Mouse (Mus musculus): ENCODE measurements at regions not wholly inside any gene's neighbourhood (a gene's known extent, or its start where the extent isn't known, plus 50 kb on each side); places are given as distances from the start of the nearest gene placed in this dataset.

- ATAC-seq: no peak
Observed at GRCm38 (mm10) chr6:140258761-140259160, 165.1 kb upstream of the Plekha5 start.

DNA sequence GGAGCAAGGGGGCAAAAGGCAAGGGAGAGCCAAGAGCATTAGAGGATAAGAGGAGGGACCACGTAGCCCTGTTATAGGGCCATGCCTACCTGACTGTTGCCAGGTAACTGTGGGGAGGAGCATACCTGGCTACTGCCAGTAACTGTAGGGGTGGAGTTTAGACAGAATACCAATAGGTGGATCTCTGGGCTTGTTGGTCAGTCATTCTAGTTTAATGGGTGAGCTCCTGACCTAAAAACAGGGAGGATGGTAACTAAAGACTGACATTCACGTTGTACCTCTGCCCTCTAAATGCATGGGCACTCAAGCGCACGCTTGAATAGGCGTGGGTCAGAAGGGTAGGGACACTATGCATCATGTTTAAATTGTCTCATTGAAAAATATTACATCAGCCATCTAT lies 165.8 kb upstream of the Plekha5 start:
- Histone ChIP-seq H3K27me3 (replicated peaks; ENCODE audit: insufficient read depth, low read length) (no peaks in the 10 kb centered on the region), H3K9ac (replicated peaks; ENCODE audit: low read depth) (no peak overlapping the region), H3K27ac (ENCODE audit: low read length) (no peak overlapping the region), H3K9me3 (ENCODE audit: low read length) (no peaks in the 10 kb centered on the region), H3K4me2 (replicated peaks; ENCODE audit: low read depth, low read length) (no peak overlapping the region), H3K4me1 (ENCODE audit: insufficient read depth, low read depth, low read length) (no peaks in the 10 kb centered on the region), H3K36me3 (ENCODE audit: insufficient read depth, low read length) (no peaks in the 10 kb centered on the region), H3K4me3 (ENCODE audit: low read depth, low read length) (no peak overlapping the region)
- ATAC-seq (no peak), DNase-seq (ENCODE audit: low spot score) (no peak)
- TF ChIP-seq CTCF (IDR thresholded peaks at IDR 0.05) (no peak), EP300 (IDR thresholded peaks at IDR 0.05) (no peak)
- 84% methylated on average over 5 of the region's 5 CpGs for WGBS

More at GRCm38 (mm10) chr6:140258761-140259160, 165.1 kb upstream of the Plekha5 start:
- Histone ChIP-seq H3K9me3 (ENCODE audit: low read length) (no peaks in the 10 kb centered on the region), H3K27ac (ENCODE audit: low read length) (no peak overlapping the region), H3K27me3 (replicated peaks; ENCODE audit: insufficient read depth, low read length) (no peaks in the 10 kb centered on the region), H3K36me3 (ENCODE audit: insufficient read depth, low read length) (no peaks in the 10 kb centered on the region), H3K9ac (replicated peaks; ENCODE audit: low read depth) (no peak overlapping the region), H3K4me3 (ENCODE audit: low read depth, low read length) (no peak overlapping the region), H3K4me1 (ENCODE audit: insufficient read depth, low read depth, low read length) (no peaks in the 10 kb centered on the region), H3K4me2 (replicated peaks; ENCODE audit: low read depth, low read length) (no peak overlapping the region)
- DNase-seq (ENCODE audit: low spot score): no peak
- TF ChIP-seq CTCF (IDR thresholded peaks at IDR 0.05): no peak
- no peak for TF ChIP-seq EP300 (IDR thresholded peaks at IDR 0.05)
- WGBS: 91% methylated on average over 3 of the region's 3 CpGs

- WGBS: 82% methylated on average over 4 of the region's 4 CpGs
- H3K9me3 ChIP-seq (ENCODE audit: low read length): no peaks in the 10 kb centered on the region
- no peaks in the 10 kb centered on the region for H3K36me3 ChIP-seq (ENCODE audit: insufficient read depth, low read length)
- no peak for ATAC-seq
- H3K9ac ChIP-seq (replicated peaks; ENCODE audit: low read depth): no peak overlapping the region
- DNase-seq (ENCODE audit: low spot score): no peak
- H3K4me2 ChIP-seq (replicated peaks; ENCODE audit: low read depth, low read length): no peak overlapping the region
- no peak overlapping the region for H3K4me3 ChIP-seq (ENCODE audit: low read depth, low read length)
- no peaks in the 10 kb centered on the region for H3K4me1 ChIP-seq (ENCODE audit: insufficient read depth, low read depth, low read length)
- no peaks in the 10 kb centered on the region for H3K27me3 ChIP-seq (replicated peaks; ENCODE audit: insufficient read depth, low read length)
- TF ChIP-seq EP300 (IDR thresholded peaks at IDR 0.05): no peak
- TF ChIP-seq CTCF (IDR thresholded peaks at IDR 0.05): no peak
- no peak overlapping the region for H3K27ac ChIP-seq (ENCODE audit: low read length)
Observed at GRCm38 (mm10) chr6:140251527-140251926, 172.3 kb upstream of the Plekha5 start.

DNA sequence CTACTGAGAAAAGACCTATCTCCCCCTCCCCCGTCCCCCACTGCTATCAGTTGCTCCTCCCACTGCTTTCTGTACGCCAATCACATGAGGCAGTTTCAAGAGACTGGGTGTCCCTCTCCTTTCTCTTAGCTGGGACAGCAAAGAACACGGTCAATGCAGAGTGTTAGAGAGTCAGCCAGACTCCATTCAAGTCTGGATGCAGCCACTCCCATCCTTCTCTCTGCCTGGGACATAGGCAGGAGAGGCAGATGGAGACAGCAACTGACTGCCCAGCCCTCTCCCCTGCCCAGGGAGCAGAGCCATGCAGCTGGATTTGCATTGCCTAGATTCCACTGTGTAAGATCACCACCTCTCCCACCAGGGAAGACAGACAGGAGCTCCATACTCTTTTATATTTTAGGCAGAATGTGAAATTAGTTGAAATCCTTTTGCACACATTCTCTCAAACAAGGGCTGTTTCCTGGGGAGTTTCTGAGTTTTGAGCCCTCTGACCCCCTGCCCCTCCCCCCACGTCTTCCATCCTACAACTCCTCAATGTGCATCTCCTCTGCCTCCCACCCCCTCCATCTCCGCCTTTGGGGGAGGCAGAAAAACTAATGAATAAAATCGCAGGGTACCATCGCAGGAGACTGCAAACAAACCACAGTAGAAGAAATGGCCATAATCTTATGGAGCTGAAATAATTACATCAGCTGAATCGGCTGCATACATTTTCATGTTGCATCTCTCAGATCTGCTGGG lies 180.3 kb upstream of the Plekha5 start:
- TF ChIP-seq EP300 (IDR thresholded peaks at IDR 0.05): no peak
- no peak for TF ChIP-seq CTCF (IDR thresholded peaks at IDR 0.05)
- no peak overlapping the region for H3K4me2 ChIP-seq (replicated peaks; ENCODE audit: low read depth, low read length)
- no peak for ATAC-seq

DNA sequence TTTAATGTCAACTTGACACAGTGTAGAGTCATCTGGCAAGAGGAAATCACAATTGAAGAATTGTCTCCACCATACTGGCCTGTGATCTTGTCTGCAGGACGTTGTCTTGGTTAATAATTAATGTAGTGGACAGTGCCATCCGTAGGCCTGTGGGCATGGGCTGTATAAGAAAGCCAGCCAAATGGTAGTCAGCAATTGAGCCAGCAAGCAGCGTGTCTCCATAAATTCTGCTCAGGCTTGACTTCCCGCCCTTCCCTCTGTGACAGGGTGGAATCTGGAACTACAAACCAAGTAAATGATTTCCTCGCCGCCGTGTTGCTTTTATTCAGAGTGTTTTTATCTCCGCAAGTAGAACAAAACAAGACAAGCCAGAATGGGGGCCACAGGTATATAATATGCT lies 184.5 kb upstream of the Plekha5 start:
- Histone ChIP-seq H3K36me3 (ENCODE audit: insufficient read depth, low read length) (no peaks in the 10 kb centered on the region), H3K4me2 (replicated peaks; ENCODE audit: low read depth, low read length) (no peak overlapping the region), H3K9ac (replicated peaks; ENCODE audit: low read depth) (no peak overlapping the region), H3K27ac (ENCODE audit: low read length) (no peak overlapping the region), H3K4me1 (ENCODE audit: insufficient read depth, low read depth, low read length) (no peaks in the 10 kb centered on the region), H3K27me3 (replicated peaks; ENCODE audit: insufficient read depth, low read length) (no peaks in the 10 kb centered on the region), H3K4me3 (ENCODE audit: low read depth, low read length) (no peak overlapping the region), H3K9me3 (ENCODE audit: low read length) (no peaks in the 10 kb centered on the region)
- TF ChIP-seq CTCF (IDR thresholded peaks at IDR 0.05) (no peak), EP300 (IDR thresholded peaks at IDR 0.05) (no peak)
- ATAC-seq: no peak
- DNase-seq (ENCODE audit: low spot score): no peak
- 79% methylated on average over 8 of the region's 8 CpGs for WGBS

More for the DNA sequence above, 180.3 kb upstream of the Plekha5 start:
- Histone ChIP-seq H3K27ac (ENCODE audit: low read length) (no peak overlapping the region), H3K27me3 (replicated peaks; ENCODE audit: insufficient read depth, low read length) (no peaks in the 10 kb centered on the region), H3K9ac (replicated peaks; ENCODE audit: low read depth) (no peak overlapping the region), H3K36me3 (ENCODE audit: insufficient read depth, low read length) (no peaks in the 10 kb centered on the region), H3K9me3 (ENCODE audit: low read length) (no peaks in the 10 kb centered on the region), H3K4me1 (ENCODE audit: insufficient read depth, low read depth, low read length) (no peaks in the 10 kb centered on the region), H3K4me3 (ENCODE audit: low read depth, low read length) (no peak overlapping the region)
- 50% methylated on average over 8 of the region's 8 CpGs for WGBS
- no peak for DNase-seq (ENCODE audit: low spot score)

DNA sequence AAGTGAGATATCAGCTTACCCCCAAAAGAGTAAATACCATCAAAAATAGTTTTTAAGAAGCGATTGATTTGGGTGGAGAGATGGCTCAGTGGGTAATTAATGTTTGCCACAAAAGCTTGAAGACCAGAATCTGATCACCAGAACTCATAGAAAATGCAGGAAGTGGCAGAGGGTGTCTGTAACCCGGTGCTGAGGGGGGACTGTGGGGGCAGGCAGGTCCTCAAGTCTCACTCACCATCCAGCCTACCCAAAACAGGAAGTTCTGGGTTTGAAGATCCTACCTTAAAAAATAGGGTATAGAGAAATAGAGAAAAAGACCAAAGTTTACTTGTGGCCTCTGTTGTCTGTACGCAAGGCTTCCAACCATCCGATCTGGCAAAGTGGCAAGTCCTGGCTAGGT lies 190.3 kb upstream of the Plcz1 start:
- Histone ChIP-seq H3K36me3 (ENCODE audit: insufficient read depth, low read length) (no peaks in the 10 kb centered on the region), H3K9ac (replicated peaks; ENCODE audit: low read depth) (no peak overlapping the region), H3K4me2 (replicated peaks; ENCODE audit: low read depth, low read length) (no peak overlapping the region), H3K27ac (ENCODE audit: low read length) (no peak overlapping the region), H3K4me1 (ENCODE audit: insufficient read depth, low read depth, low read length) (no peaks in the 10 kb centered on the region), H3K9me3 (ENCODE audit: low read length) (no peaks in the 10 kb centered on the region), H3K27me3 (replicated peaks; ENCODE audit: insufficient read depth, low read length) (no peaks in the 10 kb centered on the region), H3K4me3 (ENCODE audit: low read depth, low read length) (no peak overlapping the region)
- no peak for DNase-seq (ENCODE audit: low spot score)
- 91% methylated on average over 4 of the region's 4 CpGs for WGBS
- TF ChIP-seq EP300 (IDR thresholded peaks at IDR 0.05) (no peak), CTCF (IDR thresholded peaks at IDR 0.05) (no peak)
- no peak for ATAC-seq

All from lung, postnatal 0 days (tissue).